7 mouse cellular contexts compared by ENCODE assay signal in genomic region chr19:24134991-24135390, GRCm38 (mm10).
DNase-seq lines count a peak whose midpoint lies in the region; ATAC-seq and TF ChIP-seq lines count a peak whose summit lies in the region.

No protein-coding gene starts in this region.

- no peaks in the 10 kb centered on the region for H3K27me3 ChIP-seq in limb, embryonic 14.5 days (ENCODE audit: control insufficient read depth, insufficient read depth, low read length)

- no peak overlapping the region for H3K27ac ChIP-seq in limb, embryonic 14.5 days (replicated peaks; ENCODE audit: low read depth, low read length)

- peak overlapping the region; percentile 29 for H3K4me3 ChIP-seq in limb, embryonic 14.5 days (replicated peaks; ENCODE audit: low read length)

- no peak for ATAC-seq in limb, embryonic 14.5 days (ENCODE audit: low FRiP score, low read depth)

- H3K9ac ChIP-seq in limb, embryonic 14.5 days (ENCODE audit: low read depth, low read length, severe bottlenecking): peak overlapping the region; percentile 25; the same call in 1 of the 2 replicates

- no peak for TF ChIP-seq POLR2A in limb, embryonic 14.5 days (IDR thresholded peaks at IDR 0.05; ENCODE audit: borderline replicate concordance, extremely low read depth, insufficient read depth, insufficient read length)

- no peaks in the 10 kb centered on the region for H3K9me3 ChIP-seq in limb, embryonic 14.5 days (ENCODE audit: control insufficient read depth, low read length)

- 26% methylated on average over 10 of the region's 10 CpGs for WGBS in limb, embryonic 14.5 days

- H3K4me1 ChIP-seq in limb, embryonic 14.5 days (ENCODE audit: control insufficient read depth, insufficient read depth, low read length): peaks cover 10% of the 10 kb centered on the region

- peak; percentile 42 for DNase-seq in kidney, postnatal 10 days
- no peak for DNase-seq in kidney, postnatal 36 days
- peak; percentile 30 for DNase-seq in forelimb bud, embryonic 11.5 days (ENCODE audit: low read depth, low spot score)
- DNase-seq in limb, embryonic 14.5 days (ENCODE audit: low spot score): no peak
- peak; percentile 45 for DNase-seq in retina, embryonic 14.5 days (ENCODE audit: low spot score)
- no peak for DNase-seq in thymus, postnatal 0 days (ENCODE audit: low spot score)
- DNase-seq in urinary bladder, postnatal 25 days (ENCODE audit: low spot score): no peak

- peak overlapping the region; percentile 49 for H3K4me2 ChIP-seq in limb, embryonic 14.5 days (replicated peaks; ENCODE audit: low read depth, low read length, severe bottlenecking)

- peaks cover 17% of the 10 kb centered on the region for H3K36me3 ChIP-seq in limb, embryonic 14.5 days (ENCODE audit: control insufficient read depth, insufficient read depth, low read length)

Comparison
In these comparisons a context has a peak if more than half of its experiments do, and no peak if none do; other contexts are left out.
1. DNase-seq: peak in kidney, postnatal 10 days (single experiment), forelimb bud, embryonic 11.5 days (single experiment) and retina, embryonic 14.5 days (single experiment); none in kidney, postnatal 36 days (0 of 2), limb, embryonic 14.5 days (single experiment), thymus, postnatal 0 days (single experiment) and urinary bladder, postnatal 25 days (single experiment).